Mouse (Mus musculus): Measurements from ENCODE around the gene Rarres1. TPM values are rescaled to one million over a fixed set of nuclear protein-coding genes. Genes with fewer than 3 reads are reported as not detected.

Rarres1 gene
- total RNA-seq, 2 experiments from 2014 or later, result 1.2 TPM

DNA sequence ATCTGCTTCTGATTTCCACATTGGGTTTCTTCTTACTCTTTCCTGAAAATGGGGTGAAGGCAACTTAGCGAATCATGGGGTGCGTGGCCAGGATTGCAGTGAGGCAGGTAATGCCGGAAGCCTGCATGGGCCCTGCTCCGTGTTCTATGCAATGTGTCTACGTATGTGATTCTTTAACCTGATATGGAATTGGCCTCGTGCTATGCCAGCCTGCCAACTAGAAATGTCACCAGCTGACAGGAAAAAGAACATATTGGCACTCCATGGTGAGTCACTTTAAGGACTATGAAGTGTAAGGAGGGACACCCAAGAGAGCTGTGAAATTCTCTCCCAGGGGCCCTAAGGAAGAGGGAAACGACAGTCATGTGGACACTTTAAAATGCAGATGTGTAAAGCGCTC is 22.2 kb downstream of the Rarres1 start:
- DNase-seq, result no peak
- intact Hi-C loops (cut with DNase I), result no loop called here

DNA sequence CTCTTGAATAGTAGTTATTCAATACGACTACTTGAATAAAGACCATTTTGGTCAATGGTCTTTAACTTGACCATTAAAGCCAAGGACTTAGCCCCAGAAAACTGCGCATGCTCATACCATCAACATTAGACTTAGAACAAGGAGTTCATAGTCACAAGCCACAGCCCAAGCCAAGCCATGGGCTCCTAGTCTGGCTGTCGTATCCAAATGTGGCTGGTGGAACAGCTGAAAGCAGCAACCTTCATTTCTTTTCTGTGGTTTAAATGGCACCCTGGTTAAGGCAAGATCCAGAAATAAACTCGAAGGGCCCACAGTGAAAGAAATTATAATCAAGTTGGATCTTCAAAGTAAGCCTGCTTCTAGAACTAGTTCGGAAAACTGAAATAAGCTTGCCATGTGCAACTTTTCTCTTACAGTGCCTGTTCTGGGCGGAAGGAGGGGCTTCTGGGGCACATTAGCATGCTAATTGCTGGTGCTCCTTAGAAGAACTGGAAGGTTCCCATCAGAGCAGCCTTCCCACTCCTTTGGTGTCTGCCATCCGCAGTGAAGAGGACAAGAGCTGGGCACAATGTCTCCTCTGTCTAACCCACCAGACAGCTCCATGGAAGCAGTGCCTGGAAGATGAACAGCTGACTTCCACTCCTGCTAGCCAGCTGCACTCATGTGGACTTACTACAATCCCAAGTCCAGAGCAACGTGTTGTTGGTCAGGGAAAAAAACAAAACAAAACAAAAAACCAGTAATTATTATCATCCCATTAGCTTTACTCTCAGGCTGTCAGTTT is 23.0 kb downstream of the Rarres1 start:
- intact Hi-C loops (cut with DNase I), result no loop called here

DNA sequence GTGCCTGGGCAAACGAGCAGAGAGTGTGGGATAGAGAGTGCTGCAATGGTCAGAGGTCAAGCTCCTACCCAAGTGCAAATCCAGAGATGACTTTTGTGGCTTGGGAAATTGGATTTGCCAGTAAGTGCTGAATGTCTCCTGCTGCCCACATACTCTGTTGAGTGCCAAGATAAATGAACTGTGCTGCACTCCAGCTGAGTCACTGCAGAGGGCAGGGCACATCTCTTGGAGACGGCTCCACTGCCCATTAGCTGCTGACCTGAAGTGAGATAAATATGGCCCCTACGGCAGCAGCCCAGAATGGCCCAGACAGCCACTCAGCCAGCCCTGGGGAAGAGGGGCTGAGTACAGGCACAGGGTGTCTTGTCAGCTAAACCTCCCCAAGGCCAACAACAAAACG is 25.2 kb downstream of the Rarres1 start:
- DNase-seq, result peak in 1 of 2 experiments; percentile 4
- intact Hi-C loops (cut with DNase I), result no loop called here

More for the DNA sequence above, 23.0 kb downstream of the Rarres1 start:
- no peak for DNase-seq

DNA sequence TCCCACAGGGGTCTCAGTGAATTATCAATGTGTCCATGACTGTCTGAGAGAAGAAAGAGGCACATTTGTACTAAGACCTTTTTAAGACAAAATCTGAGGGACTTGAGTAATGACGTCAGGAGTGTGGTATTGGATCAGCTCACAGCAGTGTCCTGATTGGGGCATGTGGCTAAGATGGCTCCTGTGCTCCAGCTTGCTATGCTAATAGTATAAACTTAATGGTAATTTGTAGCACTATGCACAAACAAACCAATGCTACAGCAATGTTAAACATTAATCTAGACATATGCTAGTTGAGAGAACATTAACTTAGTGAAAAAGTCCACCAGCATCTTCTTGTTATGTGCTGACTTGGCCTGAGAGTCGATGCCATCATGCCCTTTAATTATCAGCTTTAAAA is 30.1 kb downstream of the Rarres1 start:
- DNase-seq, result no peak
- intact Hi-C loops (cut with DNase I), result no loop called here

DNA sequence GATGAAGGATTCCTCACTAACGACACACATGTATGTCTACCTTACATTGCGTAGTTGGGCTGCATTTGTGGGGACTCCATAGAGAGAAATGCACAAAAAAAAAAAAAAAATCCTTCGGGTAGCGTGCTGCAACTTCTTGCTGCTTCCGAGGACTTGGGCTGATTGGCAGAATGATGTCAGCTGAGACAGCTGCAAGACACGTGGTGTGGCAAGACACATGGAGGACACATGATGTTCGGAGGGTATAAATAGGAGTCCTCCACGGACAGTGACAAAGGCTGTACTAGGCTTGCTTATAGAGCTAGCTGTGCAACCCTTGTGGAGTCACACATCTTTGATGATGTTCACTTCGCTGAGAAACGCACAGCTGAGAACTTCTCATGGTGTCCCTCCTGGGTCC is 32.9 kb downstream of the Rarres1 start:
- no peak for DNase-seq
- intact Hi-C loops (cut with DNase I), result no loop called here

DNA sequence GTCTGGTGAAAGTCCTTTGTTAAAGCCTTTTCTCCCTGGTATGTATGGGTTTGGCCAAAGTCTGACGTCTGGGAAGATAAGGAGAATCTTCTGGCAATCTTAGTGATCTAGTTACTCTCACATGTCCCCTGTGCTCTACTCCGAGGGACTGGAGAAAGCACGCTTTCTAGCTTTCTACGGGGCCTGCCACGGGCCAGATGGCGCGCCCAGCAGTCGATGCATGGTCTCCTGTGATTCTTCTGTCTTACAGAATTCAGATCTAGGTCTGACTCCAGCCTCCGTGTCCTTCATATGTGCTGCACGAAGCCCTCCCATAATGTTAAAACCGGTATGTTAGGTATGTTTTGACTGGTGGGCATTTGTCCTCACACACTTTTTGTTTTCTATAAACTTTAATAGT is 35.5 kb downstream of the Rarres1 start:
- intact Hi-C loops (cut with DNase I), result no loop called here
- no peak for DNase-seq

DNA sequence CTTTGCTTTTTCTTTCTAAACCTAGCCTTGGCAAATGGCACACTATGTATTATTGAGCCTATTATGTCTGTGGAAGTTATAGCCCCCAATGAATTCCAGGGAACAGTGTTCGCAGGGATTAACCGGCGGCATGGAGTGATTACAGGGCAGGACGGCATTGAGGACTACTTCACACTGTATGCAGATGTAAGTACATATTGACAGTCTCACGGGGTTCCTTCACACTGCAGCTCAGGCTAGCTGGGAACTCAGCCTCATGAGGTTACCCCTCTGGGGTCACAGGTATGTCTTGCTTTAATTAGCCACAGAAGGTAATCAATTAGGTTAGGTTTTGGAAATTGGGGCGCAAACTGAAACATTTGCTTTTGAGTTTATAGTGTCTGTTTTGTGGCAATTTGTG is 41.9 kb downstream of the Rarres1 start:
- intact Hi-C loops (cut with DNase I), result no loop called here
- DNase-seq, result no peak

DNA sequence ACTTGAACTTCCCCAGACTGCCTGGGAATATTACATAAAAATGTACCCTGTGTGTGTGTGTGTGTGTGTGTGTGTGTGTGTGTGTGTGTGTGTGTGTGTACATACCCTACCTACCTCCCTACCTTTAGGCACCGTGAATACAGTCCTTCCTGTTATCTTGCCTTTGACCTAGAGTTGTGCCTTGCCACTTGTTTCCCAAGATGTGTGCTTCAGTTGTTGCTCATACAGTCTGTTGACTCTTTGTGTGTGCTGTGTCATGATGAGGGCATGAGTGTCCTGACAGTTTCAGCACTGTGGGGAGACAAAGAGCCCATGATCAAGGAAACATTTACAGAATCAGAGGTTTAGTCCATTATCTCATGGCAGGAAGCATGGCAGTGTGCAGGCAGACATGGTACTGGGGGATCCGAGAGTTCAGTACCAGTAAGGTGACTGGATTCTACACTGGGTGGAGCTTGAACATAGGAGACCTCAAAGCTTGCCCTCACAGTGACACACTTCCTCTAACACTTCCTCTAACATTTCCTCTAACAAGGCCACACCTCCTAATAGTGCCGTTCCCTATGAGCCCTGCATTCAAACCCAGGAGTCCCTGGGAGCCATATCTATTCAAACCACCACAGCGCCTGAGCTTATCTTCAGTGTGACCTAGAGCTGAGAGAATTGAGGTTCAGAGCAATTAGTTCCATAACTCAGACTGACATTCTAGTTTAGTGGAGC is 43.8 kb downstream of the Rarres1 start:
- no peak for DNase-seq
- intact Hi-C loops (cut with DNase I), result no loop called here

DNA sequence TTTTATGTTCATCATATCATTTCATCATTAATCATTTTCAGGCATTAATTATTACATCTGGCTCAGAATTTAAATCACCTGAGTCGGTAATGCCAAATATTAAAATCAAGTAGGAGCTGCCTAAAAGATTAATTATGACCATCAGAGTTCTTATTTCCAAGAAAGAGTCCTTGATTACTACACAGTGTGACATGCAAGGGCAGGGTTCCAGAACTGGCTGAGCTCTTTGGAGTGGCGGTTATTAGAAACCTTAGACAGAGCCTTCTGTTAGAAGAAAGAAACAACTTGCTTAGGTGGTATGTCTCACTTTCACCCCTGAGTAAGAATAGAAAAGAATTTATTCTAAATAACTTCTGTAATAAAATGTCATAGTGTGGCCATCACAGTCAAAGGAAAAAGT is 48.0 kb downstream of the Rarres1 start:
- intact Hi-C loops (cut with DNase I), result no loop called here
- DNase-seq, result no peak

DNA sequence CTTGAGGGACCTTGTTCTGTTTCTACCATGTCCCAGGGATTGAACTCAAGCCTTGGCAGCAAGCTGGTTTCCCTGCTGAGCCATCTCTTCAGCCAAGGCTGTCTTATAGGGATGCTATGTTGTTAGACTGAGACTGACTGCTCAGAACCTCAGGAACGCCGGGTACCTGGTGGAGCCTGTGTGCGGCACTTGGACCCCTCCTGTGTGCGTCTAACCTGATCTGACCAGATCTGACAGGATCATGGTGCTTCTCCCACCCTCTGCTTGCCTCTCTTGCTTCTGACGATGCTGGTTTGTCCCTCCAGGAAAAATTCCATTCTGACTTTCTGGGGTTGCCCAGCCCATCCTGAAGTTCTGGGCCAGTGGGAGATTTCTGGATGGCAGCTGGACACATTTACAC is 48.7 kb downstream of the Rarres1 start:
- DNase-seq, result no peak
- intact Hi-C loops (cut with DNase I), result no loop called here

DNA sequence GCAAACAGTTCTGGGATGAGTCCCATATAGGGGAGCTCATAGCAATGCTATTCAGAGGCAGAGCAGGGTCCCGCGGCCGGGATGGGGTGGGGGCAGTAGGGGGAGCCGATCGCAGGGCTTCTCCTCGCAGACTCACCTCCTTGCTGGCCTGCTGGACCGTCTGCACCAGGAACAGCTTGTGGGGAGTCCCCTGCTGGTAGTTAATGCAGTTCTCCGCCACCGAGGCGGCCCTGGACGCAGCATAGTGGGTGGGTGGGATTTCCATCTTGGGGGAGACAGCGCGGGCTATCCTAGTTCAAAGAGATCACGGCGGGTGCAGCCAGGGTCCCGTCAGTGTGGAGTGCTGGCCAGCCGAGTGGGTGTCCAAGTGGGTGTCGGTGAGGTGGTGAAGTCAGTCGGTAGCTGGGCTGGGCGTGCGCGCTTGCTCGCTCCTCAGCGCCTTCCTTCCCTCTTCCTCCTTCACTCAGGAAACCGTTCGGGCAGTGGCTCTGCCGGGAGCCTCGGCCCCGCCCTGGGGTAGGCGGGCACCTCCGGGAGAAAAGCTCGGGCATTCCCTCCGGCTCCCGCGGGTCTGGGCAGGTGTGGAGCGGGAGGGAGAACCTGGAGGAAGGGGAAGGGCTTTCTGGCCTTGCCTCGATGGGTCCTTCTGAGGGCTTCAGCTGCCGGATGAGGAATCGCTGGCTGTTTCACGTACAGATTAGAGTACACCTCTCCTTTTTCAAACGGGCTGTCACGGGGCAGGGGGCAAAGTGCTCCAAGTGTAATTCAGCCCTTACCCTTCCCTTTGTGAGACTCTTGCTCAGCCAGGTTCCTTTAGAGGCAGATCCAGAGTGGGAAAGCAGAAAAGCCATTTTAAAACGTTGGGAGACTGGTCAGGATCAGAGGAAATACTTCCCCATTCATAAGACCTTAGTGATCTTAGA is 51.6 kb downstream of the Rarres1 start, which contains the start of gene Lxn:
Lxn (minus strand) TSS at position 477 of the 923 bp plus-strand sequence.
- peak; percentile 70 for DNase-seq
- intact Hi-C loops (cut with DNase I), result no loop called here

DNA sequence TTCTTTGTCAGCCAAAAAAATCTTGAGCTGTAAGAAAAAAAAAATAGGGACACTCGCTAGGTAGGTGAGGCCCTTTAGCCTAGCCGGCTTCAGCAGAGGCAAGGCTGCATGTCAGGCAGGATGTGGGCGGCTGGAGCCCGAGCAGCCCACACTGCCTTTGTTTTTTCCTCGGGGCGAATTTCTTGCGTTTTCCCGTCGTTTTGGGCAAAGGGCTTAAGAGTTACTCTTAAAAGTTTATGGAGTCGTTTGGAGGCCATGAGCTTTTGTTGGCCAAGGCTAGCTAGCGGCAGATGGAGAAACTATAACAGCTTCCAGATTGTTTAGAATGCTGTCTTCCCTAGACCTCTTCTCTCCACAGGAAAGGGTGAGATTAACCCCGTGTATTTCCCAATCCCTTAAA is 52.3 kb downstream of the Rarres1 start:
- peak in 1 of 2 experiments; percentile 9 for DNase-seq
- intact Hi-C loops (cut with DNase I), result no loop called here

DNA sequence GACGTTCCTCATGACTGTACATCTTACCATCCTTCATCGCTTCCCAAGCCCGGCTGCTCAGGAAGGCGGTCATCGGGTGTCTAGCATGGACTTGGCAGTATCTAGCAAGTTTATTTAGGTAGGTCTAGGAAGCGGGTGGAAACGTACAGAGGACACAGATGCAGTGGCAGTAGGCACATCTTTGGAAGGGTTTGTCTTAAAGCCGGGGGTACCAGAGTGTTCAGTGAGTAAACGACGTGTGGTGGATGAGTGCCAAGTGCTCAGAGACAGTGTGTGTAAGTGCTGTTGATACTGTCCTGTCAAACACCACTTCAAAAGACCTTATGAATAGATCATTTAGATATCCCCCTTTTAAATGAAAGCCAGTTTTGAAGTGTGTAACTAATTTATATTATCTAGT is 52.7 kb downstream of the Rarres1 start:
- intact Hi-C loops (cut with DNase I), result no loop called here
- peak in 1 of 2 experiments; percentile 13 for DNase-seq

DNA sequence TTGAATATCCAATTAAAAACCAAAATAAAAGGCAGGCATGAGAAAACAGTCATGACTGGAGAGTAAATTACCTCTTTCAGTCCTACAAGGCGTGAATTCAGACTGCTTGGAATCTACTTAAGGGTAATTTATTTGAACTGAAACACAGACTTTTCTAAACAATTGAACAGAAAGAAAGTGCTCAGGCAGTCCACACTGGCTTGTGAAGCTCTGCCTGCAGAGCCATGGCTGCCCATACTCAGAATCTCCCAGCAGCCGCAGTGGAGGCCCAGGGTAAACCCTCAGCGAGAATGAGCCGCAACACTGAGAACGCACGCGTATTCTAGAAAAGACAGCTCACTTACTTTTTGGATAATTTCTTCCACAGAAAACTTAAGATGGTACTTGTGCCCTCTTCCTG is 53.3 kb downstream of the Rarres1 start:
- intact Hi-C loops (cut with DNase I), result no loop called here

DNA sequence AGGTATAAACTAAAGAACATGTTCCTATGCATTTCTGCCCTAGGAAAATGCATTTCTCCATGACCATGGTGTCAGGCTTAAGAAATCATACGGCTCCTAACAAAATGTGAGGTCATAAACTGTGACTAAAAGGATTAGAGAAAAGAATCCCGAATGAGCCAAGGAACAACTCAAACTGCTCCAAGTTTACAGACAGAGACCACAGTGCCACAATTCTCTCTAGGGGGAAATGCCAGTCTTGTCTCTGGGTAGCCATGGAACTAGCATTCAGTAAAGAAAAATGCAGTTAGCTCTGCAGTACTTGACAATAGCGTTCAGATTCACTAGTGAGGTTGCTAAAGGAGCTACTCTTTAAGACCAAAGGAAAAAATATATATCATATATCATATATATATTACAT is 55.4 kb downstream of the Rarres1 start:
- no peak for DNase-seq
- intact Hi-C loops (cut with DNase I), result no loop called here

More for the DNA sequence above, 53.3 kb downstream of the Rarres1 start:
- no peak for DNase-seq

DNA sequence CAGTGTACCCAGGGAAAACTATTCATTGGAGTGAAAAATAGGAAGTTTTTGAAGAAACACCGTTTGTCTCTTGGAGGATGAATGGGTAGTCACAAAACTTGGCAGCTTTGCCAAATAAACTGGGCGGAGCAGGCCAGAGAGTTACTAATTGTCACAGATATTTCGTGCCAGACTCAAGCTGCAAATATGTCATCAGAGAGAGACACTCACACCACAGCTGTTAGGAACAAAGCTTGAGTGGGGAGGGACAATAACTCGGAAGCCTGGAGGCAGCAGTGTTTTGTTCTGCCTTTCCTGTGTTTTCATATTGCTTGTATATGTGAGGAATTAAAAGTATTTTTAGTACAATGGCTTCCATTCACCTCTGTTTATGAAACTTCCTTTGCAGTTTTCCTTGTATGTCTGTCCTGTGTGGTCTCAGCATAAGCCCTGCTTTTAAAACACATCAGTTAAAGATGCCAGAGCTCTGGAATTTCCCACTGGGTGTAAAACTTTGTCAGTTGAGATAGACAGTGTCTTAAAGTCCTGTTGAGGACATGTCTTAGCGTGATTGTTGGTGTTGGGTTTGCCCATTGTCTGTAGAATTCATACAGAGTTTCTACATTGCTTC is 64.6 kb downstream of the Rarres1 start:
- peak; percentile 48 to 55 for DNase-seq
- intact Hi-C loops (cut with DNase I), result no loop called here

DNA sequence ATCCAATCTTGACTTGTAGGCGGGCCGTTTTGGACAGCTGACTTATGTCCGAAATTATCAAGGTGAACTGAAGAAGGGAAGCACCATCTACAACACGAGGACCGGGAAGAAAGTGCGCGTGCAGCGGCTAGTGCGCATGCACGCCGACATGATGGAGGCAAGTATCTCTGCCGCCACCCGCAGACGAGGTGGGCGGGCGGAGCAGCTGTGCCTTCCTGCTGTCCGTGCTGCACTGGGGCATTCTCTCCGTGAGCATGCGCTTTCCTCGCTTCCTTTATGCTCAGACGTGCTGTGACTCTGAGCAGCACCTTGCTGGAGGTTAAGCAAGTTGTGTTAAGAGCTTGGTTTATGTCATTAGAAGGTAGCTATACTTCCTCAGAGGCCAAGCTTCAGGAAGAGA is 65.7 kb downstream of the Rarres1 start:
- intact Hi-C loops (cut with DNase I), result loop anchor here (5.0 kb wide), 1 partner anchor 123 kb away; no protein-coding TSS in a partner anchor
- DNase-seq, result no peak

DNA sequence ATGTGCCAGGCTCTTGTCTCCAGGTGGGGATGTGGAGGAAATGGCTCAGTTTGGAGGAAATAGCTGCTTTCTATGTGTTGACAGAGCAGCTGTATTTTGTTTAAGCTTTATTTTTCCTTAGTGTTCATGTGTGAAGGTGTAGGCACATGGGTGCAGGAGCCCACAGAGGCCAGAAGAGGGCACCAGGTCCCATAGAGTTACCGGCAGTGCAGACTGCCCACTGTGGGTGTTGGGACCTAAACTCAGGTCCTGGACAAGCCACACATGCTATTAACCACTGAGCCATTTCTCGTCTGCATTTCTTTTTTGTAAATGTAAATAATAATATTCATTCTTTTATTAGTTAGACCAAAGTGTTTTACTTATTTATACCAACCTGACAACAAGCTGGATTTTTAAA is 68.2 kb downstream of the Rarres1 start:
- DNase-seq, result no peak
- intact Hi-C loops (cut with DNase I), result loop anchor here (5.0 kb wide), 1 partner anchor 125 kb away; no protein-coding TSS in a partner anchor

DNA sequence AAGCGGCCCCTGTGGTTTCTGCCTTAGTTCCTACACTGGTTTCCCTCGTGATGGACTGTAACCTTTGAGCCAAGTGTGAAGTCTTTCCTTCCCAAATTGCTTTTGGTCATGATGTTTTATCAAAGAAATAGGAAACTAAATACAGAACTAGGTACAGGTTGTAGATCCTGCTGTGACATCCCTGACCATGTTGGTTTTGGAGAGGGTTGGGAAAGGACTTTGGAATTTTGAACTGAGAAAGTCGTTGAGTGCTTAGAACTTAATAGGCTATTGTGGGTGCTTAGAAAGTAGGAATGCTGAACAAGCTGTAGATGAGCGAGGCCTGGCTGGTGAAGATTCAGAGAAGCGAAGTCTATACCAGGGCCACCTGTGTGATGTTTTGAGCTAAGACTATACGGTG is 81.3 kb downstream of the Rarres1 start:
- intact Hi-C loops (cut with DNase I), result no loop called here
- no peak for DNase-seq

DNA sequence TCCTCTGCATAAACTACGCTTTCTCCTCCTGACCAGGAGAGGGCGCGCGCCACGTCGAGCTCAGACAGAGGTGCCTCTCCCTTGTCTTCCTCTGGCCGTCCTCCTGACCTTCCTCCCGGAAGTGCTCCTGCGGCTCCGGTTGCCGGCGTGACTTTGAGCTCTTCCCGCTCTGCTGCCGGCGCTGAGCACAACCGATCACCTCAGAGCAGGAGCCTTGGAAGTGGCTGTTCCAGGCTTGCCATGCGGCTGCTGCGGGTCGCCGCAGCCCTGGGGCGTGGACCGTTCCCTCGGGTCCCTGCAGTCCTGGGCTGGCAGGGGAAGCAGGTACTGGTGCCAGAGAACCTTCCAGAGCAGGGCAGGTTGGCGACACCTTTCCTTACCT is 85.3 kb downstream of the Rarres1 start, which contains the start of gene Gfm1:
Gfm1 (plus strand) TSS at position 98 of the 382 bp plus-strand sequence.
- DNase-seq, result peak; percentile 91 to 95
- intact Hi-C loops (cut with DNase I), result loop anchor here (2.0 kb wide), 1 partner anchor 77 kb away; no protein-coding TSS in a partner anchor

Measured in heart, postnatal 10 days (tissue).